Mouse (Mus musculus) left cerebral cortex, postnatal 14 days (tissue): ENCODE results near the gene Dusp13. TPM values are rescaled to one million over a fixed set of nuclear protein-coding genes. Genes with fewer than 3 reads are reported as not detected.

Experiments used
- DNase-seq, 2 experiments: peaks; one replicate each; pipeline ENCODE4 v3.0.0; 2021 to 2022; ENCODE audit warnings: low spot score in 2 of 2, mixed read lengths in 1 of 2
- intact Hi-C: fragments of 180-260 bp; cut with DNase I; formaldehyde crosslinking; loops from one replicate; pipeline ENCODE4 v1.15.1; 2025
- long read RNA-seq, 2 experiments: library from polyadenylated mRNA; stranded (forward); transcript quantifications; one replicate each; pipeline ENCODE4 v2.0.0; 2021
- total RNA-seq, 2 experiments: library from RNA; stranded (reverse); gene quantifications; 2 replicates each; pipeline ENCODE4 v1.2.3; 2021

The Dusp13 gene
- total RNA-seq: under 1 TPM in 1 of 2 experiments, not detected in 1; 0.61 TPM
- long read RNA-seq, experiment 1, partial matches to known transcripts: 0 of 1 reads
- long read RNA-seq, experiment 1, other reads (novel, unspliced or antisense): 1 of 1 reads
- long read RNA-seq, experiment 2: 0 reads

- DNase-seq: peak; percentile 73
- intact Hi-C loops: loop anchor here (5.0 kb wide), 2 partner anchors 81 to 96 kb away; partner anchors contain the start of gene Comtd1
Observed at GRCm38 (mm10) chr14:21750881-21751542, at the start of gene Dusp13. TSS of gene Dusp13 (minus strand) at chr14:21751181.

- DNase-seq: no peak
- intact Hi-C loops: no loop called here
Observed at GRCm38 (mm10) chr14:21800641-21801040, 49.7 kb upstream of the Dusp13 start.

- peak; percentile 34 to 46 for DNase-seq
- intact Hi-C loops: no loop called here
Observed at GRCm38 (mm10) chr14:21792250-21792649, 41.3 kb upstream of the Dusp13 start.

- intact Hi-C loops: no loop called here
- no peak for DNase-seq
Observed at GRCm38 (mm10) chr14:21791722-21792121, 40.7 kb upstream of the Dusp13 start.

- intact Hi-C loops: no loop called here
- no peak for DNase-seq
Observed at GRCm38 (mm10) chr14:21790585-21791251, 39.7 kb upstream of the Dusp13 start.

GRCm38 (mm10) chr14:21788121-21788520 is 37.1 kb upstream of the Dusp13 start:
- intact Hi-C loops: no loop called here
- peak; percentile 35 to 69 for DNase-seq

- intact Hi-C loops: no loop called here
- DNase-seq: no peak
Observed at GRCm38 (mm10) chr14:21787374-21787773, 36.4 kb upstream of the Dusp13 start.

- no peak for DNase-seq
- intact Hi-C loops: no loop called here
Observed at GRCm38 (mm10) chr14:21786500-21786899, 35.5 kb upstream of the Dusp13 start.

GRCm38 (mm10) chr14:21776201-21776600 is 25.2 kb upstream of the Dusp13 start:
- intact Hi-C loops: no loop called here
- no peak for DNase-seq

- intact Hi-C loops: no loop called here
- no peak for DNase-seq
Observed at GRCm38 (mm10) chr14:21773946-21774345, 23.0 kb upstream of the Dusp13 start.

GRCm38 (mm10) chr14:21772506-21773281 is 21.7 kb upstream of the Dusp13 start:
- DNase-seq: no peak
- intact Hi-C loops: no loop called here

- intact Hi-C loops: no loop called here
- no peak for DNase-seq
Observed at GRCm38 (mm10) chr14:21766398-21766958, 15.5 kb upstream of the Dusp13 start.

- intact Hi-C loops: no loop called here
- no peak for DNase-seq
Observed at GRCm38 (mm10) chr14:21765754-21766397, 14.9 kb upstream of the Dusp13 start.

- DNase-seq: no peak
- intact Hi-C loops: no loop called here
Observed at GRCm38 (mm10) chr14:21764646-21765045, 13.7 kb upstream of the Dusp13 start.

- no peak for DNase-seq
- intact Hi-C loops: no loop called here
Observed at GRCm38 (mm10) chr14:21763736-21764135, 12.8 kb upstream of the Dusp13 start.

- intact Hi-C loops: no loop called here
- DNase-seq: no peak
Observed at GRCm38 (mm10) chr14:21761560-21761959, 10.6 kb upstream of the Dusp13 start.

- no peak for DNase-seq
- intact Hi-C loops: loop anchor here (5.0 kb wide), 2 partner anchors 79 to 94 kb away; partner anchors contain the start of gene Comtd1
Observed at GRCm38 (mm10) chr14:21753367-21753766, 2.4 kb upstream of the Dusp13 start.

GRCm38 (mm10) chr14:21752411-21752810 is 1.4 kb upstream of the Dusp13 start:
- no peak for DNase-seq
- intact Hi-C loops: loop anchor here (5.0 kb wide), 2 partner anchors 80 to 95 kb away; partner anchors contain the start of gene Comtd1
